Mouse (Mus musculus) kidney, embryonic 14.5 days (tissue): ENCODE results near the gene Syt2. TPM values are rescaled to one million over a fixed set of nuclear protein-coding genes. Genes with fewer than 3 reads are reported as not detected.

Source experiments
- ATAC-seq: fragments of 200-750 bp; cut with Nextera tagmentation; 2 replicates; pipeline ENCODE4 v1.8.0; 2017; ENCODE audit warnings: moderate number of reproducible peaks, mild to moderate bottlenecking, moderate TSS enrichment, moderate library complexity; ENCODE audit not compliant: low FRiP score, low TSS enrichment
- H3K27ac ChIP-seq: fragments of 300-500 bp; sonication (generic); 2 replicates; pipeline ENCODE4 v1.5.1; 2014; ENCODE audit warnings: low read depth, mild to moderate bottlenecking, low read length, moderate library complexity, mixed read lengths
- H3K27me3 ChIP-seq: fragments of 300-500 bp; sonication (generic); 2 replicates; pipeline ENCODE4 v1.6.1; 2014; ENCODE audit warnings: mild to moderate bottlenecking, low read length; ENCODE audit not compliant: control insufficient read depth, insufficient read depth
- H3K36me3 ChIP-seq: fragments of 300-500 bp; sonication (generic); 2 replicates; pipeline ENCODE4 v1.6.1; 2014; ENCODE audit warnings: low read length, mixed read lengths; ENCODE audit not compliant: control insufficient read depth, insufficient read depth
- H3K4me1 ChIP-seq: fragments of 300-500 bp; sonication (generic); 2 replicates; pipeline ENCODE4 v1.6.1; 2014; ENCODE audit warnings: low read length, mixed read lengths; ENCODE audit not compliant: control insufficient read depth, insufficient read depth
- H3K4me2 ChIP-seq: fragments of 300-500 bp; sonication (generic); replicated peaks from 2 replicates; pipeline ENCODE4 v1.6.1; 2014; ENCODE audit warnings: low read depth, mild to moderate bottlenecking, low read length
- H3K4me3 ChIP-seq: fragments of 300-500 bp; sonication (generic); 2 replicates; pipeline ENCODE4 v1.5.1; 2014; ENCODE audit warnings: mild to moderate bottlenecking, low read length
- H3K9ac ChIP-seq: fragments of 300-500 bp; sonication (generic); 2 replicates; pipeline ENCODE4 v1.6.1; 2014; ENCODE audit warnings: low read depth, mild to moderate bottlenecking, low read length, moderate library complexity
- H3K9me3 ChIP-seq: fragments of 300-500 bp; sonication (generic); 2 replicates; pipeline ENCODE4 v1.6.1; 2016; ENCODE audit warnings: low read length; ENCODE audit not compliant: control insufficient read depth
- WGBS: fragments of 180-500 bp; shearing (Covaris S2); extraction: QIAGEN DNeasy Blood & Tissue Kit; methylation state at CpG from one replicate; pipeline ENCODE4 v1.1.7; 2014; 5-methylcytosine and 5-hydroxymethylcytosine counted together
- polyA plus RNA-seq: library from polyadenylated mRNA; unstranded; fragments of >200 nt; fragmentation: Nextera tagmentation; extraction: Ambion mirVana; gene quantifications from 2 replicates; pipeline ENCODE4 v1.2.1, GENCODE M21; 2014

Syt2 gene
- 1.2 and 1.3 TPM in 2 replicates for polyA plus RNA-seq

DNA sequence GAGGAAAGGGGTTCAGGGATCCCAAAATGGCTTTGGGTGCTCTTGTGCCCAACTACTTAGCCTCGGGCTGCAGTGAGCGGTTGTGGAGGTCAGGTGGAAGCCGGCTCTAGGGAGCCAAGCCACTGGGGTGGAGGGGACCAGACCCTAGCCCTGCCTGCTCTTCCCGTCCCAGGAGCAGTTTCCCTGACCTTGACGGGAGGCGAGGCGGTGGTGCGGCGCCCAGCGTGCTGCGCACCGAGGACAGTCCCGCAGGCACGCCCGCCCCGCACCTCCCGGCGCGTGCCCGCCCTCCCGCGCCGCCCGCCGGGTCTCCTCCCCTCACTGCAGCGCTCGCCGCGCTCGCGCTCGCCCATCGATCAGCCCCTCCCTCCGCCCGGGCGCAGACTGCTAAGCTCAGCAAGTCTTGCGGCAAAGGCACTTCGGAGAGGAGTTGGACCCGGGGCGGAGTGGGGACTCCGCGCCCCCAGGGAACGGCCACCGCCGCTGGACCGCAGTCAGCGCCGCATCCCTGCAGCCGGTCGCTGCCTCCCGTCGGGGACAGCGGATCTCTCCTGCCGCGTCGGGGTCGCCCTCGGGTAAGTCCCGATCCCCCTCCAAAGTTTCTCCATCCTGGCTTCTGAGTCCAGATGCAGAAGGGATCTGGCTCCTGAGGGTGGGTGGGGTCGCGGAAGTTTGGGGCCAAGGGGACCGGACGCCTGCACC, at the start of gene Syt2:
Syt2 (plus strand) TSS at position 417 of the 702 bp plus-strand sequence.
- ATAC-seq, result peak; percentile 51
- peaks cover 20% of the 10 kb centered on the region for H3K4me1 ChIP-seq
- H3K4me2 ChIP-seq, result peak within 1 kb of the TSS; percentile 91
- H3K9me3 ChIP-seq, result no peaks in the 10 kb centered on the region
- 0% methylated on average over 58 of the region's 63 CpGs for WGBS
- no peak within 1 kb of the TSS for H3K27ac ChIP-seq
- H3K27me3 ChIP-seq, result peaks cover 46% of the 10 kb centered on the region
- peak within 1 kb of the TSS; percentile 58 for H3K4me3 ChIP-seq
- peak within 1 kb of the TSS; percentile 51 for H3K9ac ChIP-seq
- H3K36me3 ChIP-seq, result no peaks in the 10 kb centered on the region

DNA sequence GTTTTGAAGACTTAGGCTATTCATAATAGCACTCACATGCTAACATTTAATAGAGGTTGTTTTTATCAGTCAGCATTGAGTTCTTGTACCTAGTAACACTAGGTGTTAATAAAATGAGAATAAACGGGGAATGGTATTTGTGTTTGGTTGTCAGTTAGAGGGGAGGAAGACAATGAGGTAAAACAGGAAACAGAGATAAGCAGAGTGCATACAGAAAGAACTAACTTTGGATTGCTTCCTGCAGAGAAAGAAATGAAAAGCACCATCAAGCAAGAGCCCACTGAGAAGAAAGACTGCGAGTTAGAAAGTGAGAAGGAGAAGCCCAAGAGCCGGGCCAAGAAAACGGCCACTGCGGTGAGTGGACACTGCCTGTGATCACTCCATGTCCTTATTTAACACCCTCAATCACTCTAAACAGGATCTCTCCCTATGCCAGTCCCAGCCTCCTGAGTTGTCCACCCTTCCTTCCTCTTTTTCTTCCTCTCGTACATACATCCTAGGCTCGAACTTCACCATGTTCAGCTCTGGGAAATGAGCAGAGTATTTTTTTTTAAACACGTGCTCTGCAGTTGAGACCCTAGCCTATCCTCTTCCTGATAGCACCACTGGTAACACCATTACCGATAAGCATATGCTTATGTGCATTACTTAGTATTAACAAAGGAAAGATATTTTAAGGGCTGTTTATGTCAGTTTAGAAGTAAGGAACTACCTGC, 49.0 kb upstream of the Syt2 start:
- H3K4me1 ChIP-seq, result no peaks in the 10 kb centered on the region
- no peaks in the 10 kb centered on the region for H3K9me3 ChIP-seq
- H3K4me2 ChIP-seq, result no peak overlapping the region
- no peaks in the 10 kb centered on the region for H3K27me3 ChIP-seq
- 88% methylated on average over 9 of the region's 9 CpGs for WGBS
- peaks cover 88% of the 10 kb centered on the region for H3K36me3 ChIP-seq
- no peak overlapping the region for H3K27ac ChIP-seq
- H3K4me3 ChIP-seq, result no peak overlapping the region
- no peak overlapping the region for H3K9ac ChIP-seq
- no peak for ATAC-seq

DNA sequence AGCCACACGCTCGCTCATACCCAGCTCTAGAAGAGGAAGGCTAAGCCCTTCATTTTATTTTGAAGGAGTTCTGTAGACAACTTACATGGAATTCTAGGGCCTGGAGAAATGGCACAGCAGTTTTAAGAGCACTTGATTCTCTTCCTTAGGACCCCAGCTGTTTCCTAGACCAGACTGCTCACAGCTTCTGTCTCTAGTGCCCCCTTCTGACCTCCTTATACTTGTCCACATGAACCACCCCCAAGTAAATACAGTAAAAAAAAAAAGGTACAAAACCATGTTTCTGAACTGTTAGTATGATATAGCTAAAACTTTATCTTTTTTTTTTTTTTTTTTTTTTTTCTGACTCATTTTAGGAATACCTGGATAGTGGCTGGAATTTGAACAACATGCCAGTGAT, 42.4 kb upstream of the Syt2 start:
- Histone ChIP-seq H3K27me3 (no peaks in the 10 kb centered on the region), H3K4me3 (no peak overlapping the region), H3K4me2 (no peak overlapping the region), H3K4me1 (no peaks in the 10 kb centered on the region), H3K36me3 (peaks cover 92% of the 10 kb centered on the region), H3K9ac (no peak overlapping the region), H3K9me3 (no peaks in the 10 kb centered on the region), H3K27ac (no peak overlapping the region)
- no peak for ATAC-seq
- WGBS, result 93% methylated on average over 2 of the region's 2 CpGs

DNA sequence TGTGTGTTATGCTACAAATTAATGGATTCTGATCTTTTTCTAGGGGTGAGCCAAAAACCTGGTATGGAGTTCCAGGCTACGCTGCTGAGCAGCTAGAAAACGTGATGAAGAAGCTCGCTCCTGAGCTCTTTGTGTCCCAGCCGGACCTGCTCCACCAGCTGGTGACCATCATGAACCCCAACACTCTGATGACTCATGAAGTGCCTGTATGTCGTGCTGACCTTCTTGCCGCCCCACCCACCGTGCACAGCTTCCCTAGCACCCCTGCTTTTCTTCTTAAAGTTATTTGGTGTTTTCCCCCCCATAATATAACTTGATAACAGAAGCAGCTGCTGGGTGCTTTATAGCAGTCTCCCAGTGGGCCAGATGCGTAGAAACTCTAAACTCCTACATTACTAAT, 40.8 kb upstream of the Syt2 start:
- 88% methylated on average over 8 of the region's 8 CpGs for WGBS
- Histone ChIP-seq H3K4me1 (no peaks in the 10 kb centered on the region), H3K36me3 (peaks cover 82% of the 10 kb centered on the region), H3K9ac (no peak overlapping the region), H3K9me3 (no peaks in the 10 kb centered on the region), H3K27me3 (no peaks in the 10 kb centered on the region), H3K4me2 (no peak overlapping the region), H3K27ac (no peak overlapping the region), H3K4me3 (no peak overlapping the region)
- no peak for ATAC-seq

DNA sequence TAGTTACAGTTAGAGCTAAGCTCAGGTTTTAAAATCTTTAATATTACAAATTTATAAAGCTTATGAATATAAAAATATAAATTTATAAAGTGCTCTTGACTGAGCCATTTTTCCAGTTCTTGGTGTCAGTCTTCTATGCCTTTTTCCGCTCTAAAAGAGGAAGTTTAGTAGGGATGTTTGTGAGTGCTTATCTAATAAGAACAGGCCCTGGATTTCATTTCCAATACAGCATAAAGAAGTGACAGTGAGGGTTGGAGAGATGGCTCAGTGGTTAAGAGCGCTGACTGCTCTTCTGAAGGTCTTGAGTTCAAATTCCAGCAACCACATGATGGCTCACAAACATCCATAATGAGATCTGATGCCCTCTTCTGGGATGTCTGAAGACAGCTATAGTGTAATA, 40.1 kb upstream of the Syt2 start:
- Histone ChIP-seq H3K27me3 (no peaks in the 10 kb centered on the region), H3K9me3 (no peaks in the 10 kb centered on the region), H3K27ac (no peak overlapping the region), H3K4me3 (no peak overlapping the region), H3K4me2 (no peak overlapping the region), H3K36me3 (peaks cover 81% of the 10 kb centered on the region), H3K4me1 (no peaks in the 10 kb centered on the region), H3K9ac (no peak overlapping the region)
- no peak for ATAC-seq
- WGBS, result 96% methylated on average over 2 of the region's 2 CpGs

DNA sequence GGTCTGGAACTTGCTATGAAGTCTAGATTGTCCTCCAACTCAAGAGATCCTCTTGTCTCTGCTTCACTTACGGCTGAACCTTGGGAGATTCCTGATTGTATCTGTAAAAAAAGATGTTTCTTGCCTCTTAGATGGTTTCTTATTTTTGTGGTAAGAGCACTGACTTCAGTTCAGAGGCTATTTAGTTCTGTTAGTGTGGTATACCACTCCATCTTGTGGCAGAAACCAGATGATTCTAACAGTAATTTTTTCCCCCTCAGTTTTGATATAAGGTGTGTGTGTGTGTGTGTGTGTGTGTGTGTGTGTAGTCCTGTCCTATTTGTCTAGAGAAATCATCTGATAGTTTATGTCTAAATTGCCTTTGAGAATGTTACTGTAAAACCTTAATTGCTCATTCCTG, 39.2 kb upstream of the Syt2 start:
- Histone ChIP-seq H3K9me3 (no peaks in the 10 kb centered on the region), H3K27me3 (no peaks in the 10 kb centered on the region), H3K36me3 (peaks cover 77% of the 10 kb centered on the region), H3K4me2 (no peak overlapping the region), H3K4me1 (no peaks in the 10 kb centered on the region), H3K27ac (no peak overlapping the region), H3K9ac (no peak overlapping the region), H3K4me3 (no peak overlapping the region)
- WGBS, result 83% methylated on average over 1 of the region's 1 CpGs
- no peak for ATAC-seq

DNA sequence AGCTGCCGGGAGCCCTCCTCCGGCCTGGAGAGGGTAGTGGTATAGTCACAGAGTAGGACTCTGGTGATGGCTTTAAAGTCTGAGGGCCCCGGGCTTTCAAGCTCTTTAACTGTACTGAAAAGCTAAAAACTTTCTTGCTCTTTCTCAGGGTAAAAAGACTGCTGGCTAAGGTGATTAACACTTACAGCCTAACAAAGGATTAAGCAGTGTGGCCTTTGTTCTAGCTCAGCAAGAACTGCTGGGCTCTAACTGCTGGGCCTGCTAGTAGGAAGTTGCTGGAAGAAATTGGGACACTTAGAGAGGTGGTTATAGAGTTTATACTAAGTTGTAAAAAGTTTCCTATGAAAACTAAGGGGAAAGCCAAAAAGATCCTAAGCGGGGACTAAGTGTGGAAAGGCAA, 37.3 kb upstream of the Syt2 start:
- no peak for ATAC-seq
- Histone ChIP-seq H3K9me3 (no peaks in the 10 kb centered on the region), H3K27ac (no peak overlapping the region), H3K36me3 (peaks cover 79% of the 10 kb centered on the region), H3K4me2 (no peak overlapping the region), H3K4me1 (no peaks in the 10 kb centered on the region), H3K4me3 (no peak overlapping the region), H3K9ac (no peak overlapping the region), H3K27me3 (no peaks in the 10 kb centered on the region)
- WGBS, result 34% methylated on average over 4 of the region's 4 CpGs

DNA sequence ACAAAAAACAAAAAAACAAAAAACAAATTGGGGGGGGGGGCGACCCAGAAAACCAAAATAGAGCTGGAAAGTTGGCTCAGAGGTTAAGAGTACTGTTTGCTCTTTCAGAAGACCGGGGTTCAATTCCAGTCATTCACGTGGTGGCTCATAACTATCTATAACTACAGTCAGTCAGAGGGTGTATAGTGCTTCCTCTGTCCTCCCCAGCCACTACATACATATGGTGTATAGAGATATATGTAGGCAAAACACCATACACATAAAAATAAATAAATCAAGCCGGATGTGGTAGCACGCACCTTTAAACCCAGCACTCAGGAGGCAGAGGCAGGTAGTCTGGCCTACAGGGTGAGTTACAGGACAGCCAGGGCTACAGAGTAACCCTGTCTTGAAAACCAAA, 31.9 kb upstream of the Syt2 start:
- H3K36me3 ChIP-seq, result peaks cover 68% of the 10 kb centered on the region

DNA sequence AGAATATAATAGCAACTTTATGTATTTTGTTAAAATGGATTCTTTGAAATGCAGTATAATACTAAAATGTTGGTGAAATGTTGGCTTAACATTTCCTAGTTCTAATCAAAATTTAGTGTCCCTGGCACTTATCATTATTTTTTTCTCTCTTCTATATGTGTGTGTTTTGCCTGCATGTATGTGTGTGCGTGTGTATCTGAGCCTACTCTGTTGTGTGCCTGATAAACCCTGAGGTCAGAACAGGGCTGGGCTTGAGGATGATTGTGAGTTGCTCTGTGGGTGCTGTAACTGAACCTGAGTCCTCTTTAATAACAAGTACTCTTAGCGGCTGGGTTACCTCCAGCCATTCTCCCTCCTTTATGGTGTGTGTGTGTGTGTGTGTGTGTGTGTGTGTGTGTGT, 31.5 kb upstream of the Syt2 start:
- no peaks in the 10 kb centered on the region for H3K27me3 ChIP-seq
- H3K4me3 ChIP-seq, result no peak overlapping the region
- H3K9ac ChIP-seq, result no peak overlapping the region
- no peak overlapping the region for H3K4me2 ChIP-seq
- 94% methylated on average over 2 of the region's 2 CpGs for WGBS
- H3K4me1 ChIP-seq, result no peaks in the 10 kb centered on the region
- no peaks in the 10 kb centered on the region for H3K9me3 ChIP-seq
- H3K27ac ChIP-seq, result no peak overlapping the region
- peaks cover 72% of the 10 kb centered on the region for H3K36me3 ChIP-seq
- no peak for ATAC-seq

More for the DNA sequence above, 31.9 kb upstream of the Syt2 start:
- Histone ChIP-seq H3K4me1 (no peaks in the 10 kb centered on the region), H3K9me3 (no peaks in the 10 kb centered on the region), H3K27me3 (no peaks in the 10 kb centered on the region), H3K4me2 (no peak overlapping the region), H3K9ac (no peak overlapping the region), H3K4me3 (no peak overlapping the region), H3K27ac (no peak overlapping the region)
- no peak for ATAC-seq
- 95% methylated on average over 5 of the region's 5 CpGs for WGBS
